Mouse (Mus musculus) B cell, adult 67 days (primary cell): ENCODE results near the gene Mtss1l. TPM values are rescaled to one million over a fixed set of nuclear protein-coding genes. Genes with fewer than 3 reads are reported as not detected.

Experiments used
- total RNA-seq, 2 experiments: library from RNA; stranded (reverse); gene quantifications; 4 replicates each; pipeline ENCODE4 v1.2.4; 2023

Mtss1l gene
- 1 to 10 TPM; 3.6 to 3.8 TPM for total RNA-seq

DNA sequence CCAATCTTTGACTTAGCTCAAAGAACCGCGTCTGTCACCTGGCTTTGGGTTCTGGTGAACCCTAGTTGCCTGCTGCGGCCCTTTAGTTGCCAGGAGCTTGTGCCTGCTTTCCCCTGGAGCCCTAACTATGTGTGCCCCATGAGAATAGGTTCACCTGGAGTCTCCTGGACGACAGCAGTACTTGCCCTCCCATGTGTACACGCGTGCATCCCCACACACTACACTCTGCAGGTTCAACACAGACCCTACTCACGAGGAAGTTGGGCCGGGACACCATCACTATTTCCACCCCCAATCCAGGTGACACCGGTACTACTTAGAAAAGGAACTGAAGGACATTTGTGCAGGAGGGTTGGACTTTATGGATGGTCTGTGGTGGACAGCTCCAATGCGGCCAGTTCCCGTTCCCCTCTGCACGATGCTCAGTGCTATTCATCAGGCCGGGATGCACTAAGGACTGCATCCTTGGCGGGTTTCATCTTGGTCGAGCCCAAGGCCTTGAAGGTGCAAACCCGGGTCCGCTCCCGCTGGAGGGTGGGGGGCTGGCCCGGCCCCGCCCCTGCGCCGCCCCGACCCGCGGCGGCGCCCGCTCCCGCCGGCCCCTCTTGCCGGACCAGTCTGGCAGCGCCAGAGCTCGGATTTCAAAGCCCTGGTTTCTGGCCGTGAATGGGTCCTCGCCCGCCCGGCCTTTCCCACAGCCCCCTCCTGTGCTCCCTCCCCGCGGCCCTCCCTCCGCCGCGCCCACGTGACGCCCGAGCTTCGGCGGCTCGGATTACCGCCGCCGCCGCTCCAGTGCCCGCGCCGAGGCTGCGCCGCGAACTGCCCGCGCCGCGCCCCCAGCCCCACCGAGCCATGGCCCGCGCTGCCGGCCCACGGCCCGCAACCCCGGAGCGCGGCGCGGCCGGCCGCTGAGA lies at the start of gene Mtss1l:
TSS of gene Mtss1l (plus strand) at position 792 of the 914 bp plus-strand sequence.

Other genes starting within 250 kb of the Mtss1l start
- 10 to 100 TPM; 59.9 to 65.1 TPM for gene Vac14, start 102.9 kb upstream of the Mtss1l start, total RNA-seq
- gene Il34, start 84.4 kb downstream of the Mtss1l start, total RNA-seq, result not detected
- gene Cog4, start 125.1 kb downstream of the Mtss1l start, total RNA-seq, result 10 to 100 TPM; 64.7 to 78.0 TPM
- gene Sf3b3, start 125.3 kb downstream of the Mtss1l start, total RNA-seq, result 100 to 1,000 TPM; 173 to 186 TPM
- 10 to 100 TPM; 15.6 to 22.1 TPM for gene Fuk, start 181.0 kb downstream of the Mtss1l start, total RNA-seq
- 10 to 100 TPM; 27.4 to 30.4 TPM for gene St3gal2, start 198.4 kb downstream of the Mtss1l start, total RNA-seq